Mouse (Mus musculus): ENCODE results near the gene Ddx41. TPM values are rescaled to one million over a fixed set of nuclear protein-coding genes. Genes with fewer than 3 reads are reported as not detected.

The Ddx41 gene
- polyA plus RNA-seq, 1 experiment from 2014 or later: 39.9 TPM

GRCm38 (mm10) chr13:55507877-55508276 is 28.6 kb downstream of the Ddx41 start:
- H3K27ac ChIP-seq (ENCODE audit: low read depth, low read length): no peak overlapping the region
- H3K36me3 ChIP-seq (ENCODE audit: control insufficient read depth, insufficient read depth, low read length): peaks cover 58% of the 10 kb centered on the region
- H3K27me3 ChIP-seq (ENCODE audit: control insufficient read depth, insufficient read depth, low read length): no peaks in the 10 kb centered on the region
- H3K9me3 ChIP-seq (replicated peaks; ENCODE audit: control insufficient read depth, low read length): no peaks in the 10 kb centered on the region
- 69% methylated on average over 11 of the region's 11 CpGs for WGBS (ENCODE audit: insufficient replicate concordance)
- H3K4me1 ChIP-seq (ENCODE audit: control insufficient read depth, insufficient read depth, low read length): peaks cover 32% of the 10 kb centered on the region
- H3K4me3 ChIP-seq (ENCODE audit: low read depth, low read length): no peak overlapping the region
- ATAC-seq (replicated peaks; ENCODE audit: insufficient number of reproducible peaks, low FRiP score, low TSS enrichment): no peak
- no peak overlapping the region for H3K4me2 ChIP-seq
- no peak overlapping the region for H3K9ac ChIP-seq (ENCODE audit: low read depth, low read length)

- Histone ChIP-seq H3K27me3 (ENCODE audit: control insufficient read depth, insufficient read depth, low read length) (no peaks in the 10 kb centered on the region), H3K4me1 (ENCODE audit: control insufficient read depth, insufficient read depth, low read length) (peaks cover 27% of the 10 kb centered on the region), H3K36me3 (ENCODE audit: control insufficient read depth, insufficient read depth, low read length) (peaks cover 64% of the 10 kb centered on the region), H3K9me3 (replicated peaks; ENCODE audit: control insufficient read depth, low read length) (no peaks in the 10 kb centered on the region), H3K9ac (ENCODE audit: low read depth, low read length) (no peak overlapping the region), H3K27ac (ENCODE audit: low read depth, low read length) (no peak overlapping the region), H3K4me3 (ENCODE audit: low read depth, low read length) (no peak overlapping the region), H3K4me2 (no peak overlapping the region)
- ATAC-seq (replicated peaks; ENCODE audit: insufficient number of reproducible peaks, low FRiP score, low TSS enrichment): no peak
- 88% methylated on average over 10 of the region's 10 CpGs for WGBS (ENCODE audit: insufficient replicate concordance)
Observed at GRCm38 (mm10) chr13:55506697-55507096, 29.8 kb downstream of the Ddx41 start.

- WGBS (ENCODE audit: insufficient replicate concordance): 94% methylated on average over 9 of the region's 9 CpGs
- Histone ChIP-seq H3K9me3 (replicated peaks; ENCODE audit: control insufficient read depth, low read length) (no peaks in the 10 kb centered on the region), H3K4me3 (ENCODE audit: low read depth, low read length) (no peak overlapping the region), H3K9ac (ENCODE audit: low read depth, low read length) (no peak overlapping the region), H3K27me3 (ENCODE audit: control insufficient read depth, insufficient read depth, low read length) (no peaks in the 10 kb centered on the region), H3K4me2 (no peak overlapping the region), H3K36me3 (ENCODE audit: control insufficient read depth, insufficient read depth, low read length) (peaks cover 64% of the 10 kb centered on the region), H3K27ac (ENCODE audit: low read depth, low read length) (no peak overlapping the region), H3K4me1 (ENCODE audit: control insufficient read depth, insufficient read depth, low read length) (peaks cover 18% of the 10 kb centered on the region)
- no peak for ATAC-seq (replicated peaks; ENCODE audit: insufficient number of reproducible peaks, low FRiP score, low TSS enrichment)
Observed at GRCm38 (mm10) chr13:55505810-55506209, 30.6 kb downstream of the Ddx41 start.

GRCm38 (mm10) chr13:55504390-55504789 is 32.1 kb downstream of the Ddx41 start:
- no peak for ATAC-seq (replicated peaks; ENCODE audit: insufficient number of reproducible peaks, low FRiP score, low TSS enrichment)
- no peaks in the 10 kb centered on the region for H3K27me3 ChIP-seq (ENCODE audit: control insufficient read depth, insufficient read depth, low read length)
- H3K9ac ChIP-seq (ENCODE audit: low read depth, low read length): no peak overlapping the region
- 78% methylated on average over 5 of the region's 5 CpGs for WGBS (ENCODE audit: insufficient replicate concordance)
- H3K27ac ChIP-seq (ENCODE audit: low read depth, low read length): no peak overlapping the region
- no peak overlapping the region for H3K4me3 ChIP-seq (ENCODE audit: low read depth, low read length)
- no peaks in the 10 kb centered on the region for H3K9me3 ChIP-seq (replicated peaks; ENCODE audit: control insufficient read depth, low read length)
- H3K4me2 ChIP-seq: no peak overlapping the region
- H3K36me3 ChIP-seq (ENCODE audit: control insufficient read depth, insufficient read depth, low read length): peaks cover 61% of the 10 kb centered on the region
- peaks cover 4% of the 10 kb centered on the region; the same call in 1 of the 2 replicates for H3K4me1 ChIP-seq (ENCODE audit: control insufficient read depth, insufficient read depth, low read length)

GRCm38 (mm10) chr13:55502405-55502804 is 34.1 kb downstream of the Ddx41 start:
- no peak overlapping the region for H3K4me3 ChIP-seq (ENCODE audit: low read depth, low read length)
- H3K27ac ChIP-seq (ENCODE audit: low read depth, low read length): no peak overlapping the region
- H3K36me3 ChIP-seq (ENCODE audit: control insufficient read depth, insufficient read depth, low read length): peaks cover 54% of the 10 kb centered on the region
- no peak for ATAC-seq (replicated peaks; ENCODE audit: insufficient number of reproducible peaks, low FRiP score, low TSS enrichment)
- peaks cover 10% of the 10 kb centered on the region for H3K27me3 ChIP-seq (ENCODE audit: control insufficient read depth, insufficient read depth, low read length)
- H3K9ac ChIP-seq (ENCODE audit: low read depth, low read length): no peak overlapping the region
- H3K9me3 ChIP-seq (replicated peaks; ENCODE audit: control insufficient read depth, low read length): no peaks in the 10 kb centered on the region
- 84% methylated on average over 8 of the region's 8 CpGs for WGBS (ENCODE audit: insufficient replicate concordance)
- H3K4me2 ChIP-seq: no peak overlapping the region
- H3K4me1 ChIP-seq (ENCODE audit: control insufficient read depth, insufficient read depth, low read length): peaks cover 2% of the 10 kb centered on the region; the same call in 1 of the 2 replicates

GRCm38 (mm10) chr13:55500575-55500974 is 35.9 kb downstream of the Ddx41 start:
- Histone ChIP-seq H3K4me3 (ENCODE audit: low read depth, low read length) (no peak overlapping the region), H3K9me3 (replicated peaks; ENCODE audit: control insufficient read depth, low read length) (no peaks in the 10 kb centered on the region), H3K9ac (ENCODE audit: low read depth, low read length) (no peak overlapping the region), H3K4me2 (no peak overlapping the region), H3K4me1 (ENCODE audit: control insufficient read depth, insufficient read depth, low read length) (peaks cover 10% of the 10 kb centered on the region), H3K36me3 (ENCODE audit: control insufficient read depth, insufficient read depth, low read length) (peaks cover 40% of the 10 kb centered on the region), H3K27ac (ENCODE audit: low read depth, low read length) (no peak overlapping the region), H3K27me3 (ENCODE audit: control insufficient read depth, insufficient read depth, low read length) (peaks cover 10% of the 10 kb centered on the region)
- ATAC-seq (replicated peaks; ENCODE audit: insufficient number of reproducible peaks, low FRiP score, low TSS enrichment): no peak
- 70% methylated on average over 10 of the region's 10 CpGs for WGBS (ENCODE audit: insufficient replicate concordance)

- no peak overlapping the region for H3K9ac ChIP-seq (ENCODE audit: low read depth, low read length)
- no peaks in the 10 kb centered on the region for H3K9me3 ChIP-seq (replicated peaks; ENCODE audit: control insufficient read depth, low read length)
- peaks cover 20% of the 10 kb centered on the region for H3K4me1 ChIP-seq (ENCODE audit: control insufficient read depth, insufficient read depth, low read length)
- peaks cover 23% of the 10 kb centered on the region for H3K36me3 ChIP-seq (ENCODE audit: control insufficient read depth, insufficient read depth, low read length)
- H3K4me2 ChIP-seq: no peak overlapping the region
- no peak overlapping the region for H3K4me3 ChIP-seq (ENCODE audit: low read depth, low read length)
- WGBS (ENCODE audit: insufficient replicate concordance): 67% methylated on average over 11 of the region's 11 CpGs
- ATAC-seq (replicated peaks; ENCODE audit: insufficient number of reproducible peaks, low FRiP score, low TSS enrichment): no peak
- H3K27ac ChIP-seq (ENCODE audit: low read depth, low read length): no peak overlapping the region
- H3K27me3 ChIP-seq (ENCODE audit: control insufficient read depth, insufficient read depth, low read length): peaks cover 15% of the 10 kb centered on the region
Observed at GRCm38 (mm10) chr13:55498906-55499305, 37.6 kb downstream of the Ddx41 start.

GRCm38 (mm10) chr13:55496661-55497060 is 39.8 kb downstream of the Ddx41 start:
- 79% methylated on average over 6 of the region's 6 CpGs for WGBS (ENCODE audit: insufficient replicate concordance)
- H3K36me3 ChIP-seq (ENCODE audit: control insufficient read depth, insufficient read depth, low read length): peaks cover 11% of the 10 kb centered on the region

GRCm38 (mm10) chr13:55495702-55496101 is 40.8 kb downstream of the Ddx41 start:
- H3K27ac ChIP-seq (ENCODE audit: low read depth, low read length): no peak overlapping the region
- peaks cover 20% of the 10 kb centered on the region for H3K4me1 ChIP-seq (ENCODE audit: control insufficient read depth, insufficient read depth, low read length)
- ATAC-seq (replicated peaks; ENCODE audit: insufficient number of reproducible peaks, low FRiP score, low TSS enrichment): no peak
- peaks cover 11% of the 10 kb centered on the region for H3K36me3 ChIP-seq (ENCODE audit: control insufficient read depth, insufficient read depth, low read length)
- H3K4me3 ChIP-seq (ENCODE audit: low read depth, low read length): no peak overlapping the region
- peaks cover 44% of the 10 kb centered on the region for H3K27me3 ChIP-seq (ENCODE audit: control insufficient read depth, insufficient read depth, low read length)
- no peak overlapping the region for H3K4me2 ChIP-seq
- H3K9ac ChIP-seq (ENCODE audit: low read depth, low read length): no peak overlapping the region
- WGBS (ENCODE audit: insufficient replicate concordance): 34% methylated on average over 4 of the region's 4 CpGs
- no peaks in the 10 kb centered on the region for H3K9me3 ChIP-seq (replicated peaks; ENCODE audit: control insufficient read depth, low read length)

More at GRCm38 (mm10) chr13:55496661-55497060, 39.8 kb downstream of the Ddx41 start:
- H3K4me3 ChIP-seq (ENCODE audit: low read depth, low read length): no peak overlapping the region
- H3K27me3 ChIP-seq (ENCODE audit: control insufficient read depth, insufficient read depth, low read length): peaks cover 34% of the 10 kb centered on the region
- H3K9me3 ChIP-seq (replicated peaks; ENCODE audit: control insufficient read depth, low read length): no peaks in the 10 kb centered on the region
- no peak overlapping the region for H3K27ac ChIP-seq (ENCODE audit: low read depth, low read length)
- H3K4me1 ChIP-seq (ENCODE audit: control insufficient read depth, insufficient read depth, low read length): peaks cover 20% of the 10 kb centered on the region
- no peak overlapping the region for H3K4me2 ChIP-seq
- ATAC-seq (replicated peaks; ENCODE audit: insufficient number of reproducible peaks, low FRiP score, low TSS enrichment): no peak
- no peak overlapping the region for H3K9ac ChIP-seq (ENCODE audit: low read depth, low read length)
